Mouse (Mus musculus) liver, adult (tissue): ENCODE data around the gene Lyrm7.

Source experiments
- GATA4 ChIP-seq: IDR thresholded peaks from 2 replicates; pipeline ENCODE4 v1.6.1; 2014; ENCODE audit warnings: mild to moderate bottlenecking, low read length; ENCODE audit not compliant: insufficient replicate concordance

The Lyrm7 gene

GRCm38 (mm10) chr11:54860256-54861038 is at the start of gene Lyrm7:
TSS of gene Lyrm7 (minus strand) at chr11:54860916.
- TF ChIP-seq GATA4, result no peak

DNA sequence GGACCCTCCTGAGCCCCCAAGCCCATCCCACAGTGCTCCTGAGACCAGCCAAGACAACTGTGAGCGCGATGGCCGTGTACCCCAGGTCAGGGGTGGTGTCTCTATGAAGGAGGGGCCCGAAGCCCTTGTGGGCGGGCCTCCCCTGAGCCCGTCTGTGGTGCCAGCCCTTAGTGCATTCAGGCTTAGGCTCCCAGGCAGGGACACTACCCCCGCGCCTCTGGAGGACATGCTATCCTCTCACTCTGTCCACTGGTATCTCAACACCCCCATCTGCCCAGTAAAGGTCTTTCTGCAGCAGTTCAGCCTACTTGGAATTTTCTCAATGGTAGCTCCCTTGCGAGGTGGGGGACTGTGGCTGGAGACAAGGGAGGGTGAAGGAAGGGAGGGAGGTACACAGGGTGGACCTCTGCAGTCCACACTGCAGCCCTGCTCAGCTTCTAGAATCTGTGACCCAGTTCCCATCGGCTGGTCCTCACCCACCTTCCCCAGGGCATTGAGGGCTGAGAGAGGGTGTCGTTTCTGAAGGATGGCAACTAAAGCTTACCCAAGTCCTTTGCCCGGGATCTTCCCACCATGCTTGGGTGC is 49.5 kb upstream of the Lyrm7 start:
- TF ChIP-seq GATA4, result no peak

GRCm38 (mm10) chr11:54909273-54909672 is 48.6 kb upstream of the Lyrm7 start:
- TF ChIP-seq GATA4, result no peak

DNA sequence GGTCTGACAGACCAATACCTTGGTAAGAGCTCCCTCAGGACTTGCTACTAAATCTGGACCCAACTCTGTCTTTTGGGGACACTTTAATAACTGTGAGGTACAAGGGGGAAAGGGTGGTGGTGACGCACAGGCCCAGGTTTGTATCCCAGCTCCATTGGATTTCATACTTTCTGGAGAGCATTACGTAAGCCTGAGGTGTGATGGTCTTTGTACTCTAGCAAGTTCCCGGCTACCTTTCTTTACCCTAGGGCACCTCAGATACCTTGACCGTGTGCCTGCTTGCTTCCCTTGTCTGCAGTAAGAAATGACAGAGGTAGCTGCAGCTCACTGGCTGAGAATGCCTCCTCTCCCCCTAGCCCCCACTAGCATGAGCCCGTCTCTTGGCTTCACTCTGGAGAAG is 46.5 kb upstream of the Lyrm7 start:
- TF ChIP-seq GATA4, result no peak

GRCm38 (mm10) chr11:54906466-54906865 is 45.8 kb upstream of the Lyrm7 start:
- TF ChIP-seq GATA4, result no peak

- TF ChIP-seq GATA4, result no peak
These were observed 45.2 kb upstream of the Lyrm7 start for GRCm38 (mm10) chr11:54905931-54906330.

- no peak for TF ChIP-seq GATA4
These were observed 44.4 kb upstream of the Lyrm7 start for GRCm38 (mm10) chr11:54905086-54905485.

- TF ChIP-seq GATA4, result no peak
These were observed 43.4 kb upstream of the Lyrm7 start for GRCm38 (mm10) chr11:54903940-54904706.

DNA sequence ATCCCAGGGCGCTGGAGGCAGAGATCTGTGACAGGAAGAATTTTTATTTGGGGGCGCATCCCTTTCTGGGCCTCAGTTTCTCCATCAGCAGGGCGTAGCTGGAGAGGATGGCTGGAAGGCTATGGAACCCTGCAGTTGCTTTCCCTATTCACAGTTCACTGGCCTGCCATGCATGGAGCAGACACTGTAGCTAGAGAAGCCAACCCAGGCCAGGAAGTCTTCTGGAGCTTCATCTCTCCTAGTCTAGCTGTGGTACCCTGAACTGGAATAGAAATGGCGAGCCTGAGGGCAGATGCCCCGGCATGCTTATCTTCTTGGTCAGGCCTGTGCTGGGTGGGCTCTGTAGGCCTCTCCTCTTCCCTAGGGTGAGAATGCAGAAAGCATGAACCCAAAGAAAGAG is 42.6 kb upstream of the Lyrm7 start:
- TF ChIP-seq GATA4, result no peak

DNA sequence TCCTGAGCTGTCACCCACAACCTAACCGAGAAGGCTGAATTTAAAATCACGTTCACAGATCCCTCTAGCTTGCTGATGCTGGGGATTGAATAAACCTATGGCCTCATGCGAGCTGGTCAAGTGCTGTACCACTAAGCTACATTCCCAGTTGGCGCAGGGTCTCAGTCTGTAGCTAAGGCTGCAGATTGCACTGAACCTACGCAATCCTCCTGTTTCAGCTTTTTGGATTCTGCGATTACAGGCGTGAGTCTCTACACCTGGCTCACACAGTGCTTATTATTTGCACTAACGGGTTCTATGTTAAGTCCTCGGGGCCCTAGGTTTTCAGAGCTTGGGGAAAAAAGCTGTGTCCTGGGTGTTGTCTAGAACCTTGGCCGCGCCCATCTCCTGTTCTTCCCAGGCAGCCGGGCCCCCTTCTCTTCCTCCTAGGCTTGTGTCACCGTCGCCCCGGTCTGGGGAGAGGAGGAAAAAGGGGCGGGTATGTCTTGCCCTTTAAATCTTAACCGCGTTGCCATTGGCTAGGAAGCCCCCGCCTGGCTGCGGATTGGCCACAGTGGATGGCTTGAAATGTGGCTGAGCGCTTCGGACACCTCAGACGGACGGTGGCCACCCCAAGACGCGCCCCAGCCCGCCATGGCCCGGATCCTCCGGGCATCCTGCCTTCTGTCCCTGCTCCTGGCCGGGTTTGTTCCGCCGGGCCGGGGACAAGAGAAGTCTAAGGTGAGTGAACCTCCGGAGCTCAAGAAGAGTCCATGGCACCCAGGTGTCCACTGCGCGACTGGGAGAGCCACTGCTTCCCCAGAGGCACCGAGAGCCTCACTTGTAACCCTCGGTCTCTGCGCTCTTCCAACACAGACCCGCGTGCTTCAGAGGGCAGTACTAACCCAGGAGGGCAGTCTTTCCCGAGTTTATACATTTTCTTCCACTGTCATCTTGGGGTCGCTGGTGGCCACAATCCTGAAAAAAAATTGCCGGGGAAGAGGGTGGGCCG is 41.9 kb upstream of the Lyrm7 start, which contains the start of gene Gpx3:
Gene Gpx3, plus strand, starts transcription at position 121 of the 991 bp plus-strand sequence.
- TF ChIP-seq GATA4, result no peak

DNA sequence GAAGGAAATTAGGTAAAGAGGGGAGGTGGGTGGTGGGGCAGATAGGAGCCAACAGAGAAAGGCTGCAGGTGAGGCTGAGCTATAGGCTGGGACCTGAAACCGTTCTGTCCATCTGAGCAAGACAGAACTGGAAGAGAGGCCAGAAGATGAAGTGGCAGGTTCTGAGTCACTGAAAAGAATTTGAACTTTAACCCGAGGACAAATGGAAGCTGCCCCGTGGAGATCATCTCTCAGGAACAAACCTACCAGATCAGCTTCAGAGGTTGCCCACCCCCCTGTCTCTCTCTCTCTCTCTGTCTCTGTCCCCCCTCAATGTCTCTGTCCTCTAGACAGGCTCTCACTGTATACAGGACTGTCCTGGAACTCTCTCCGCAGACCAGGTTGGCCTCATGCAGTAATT is 38.9 kb upstream of the Lyrm7 start:
- no peak for TF ChIP-seq GATA4

DNA sequence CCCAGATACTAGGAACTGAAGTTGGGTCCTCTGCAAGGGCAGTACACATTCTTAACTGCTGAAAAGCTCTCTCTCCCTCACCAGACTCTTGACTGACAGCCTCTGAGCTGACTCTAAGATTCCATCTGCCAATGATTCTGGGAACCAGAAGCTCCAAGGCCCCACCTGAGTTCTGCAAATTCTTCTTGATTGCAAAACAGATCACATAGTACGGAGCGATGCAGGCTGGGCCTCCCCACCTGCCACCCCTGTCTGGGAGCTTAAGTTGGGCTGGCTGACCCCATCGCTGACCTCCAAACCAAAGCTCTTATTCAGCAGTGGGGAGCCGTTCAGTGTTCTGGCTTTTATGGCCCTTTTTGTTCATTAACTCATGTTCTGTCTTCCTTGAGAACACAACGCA is 36.8 kb upstream of the Lyrm7 start:
- no peak for TF ChIP-seq GATA4

- TF ChIP-seq GATA4, result no peak
These were observed 33.9 kb upstream of the Lyrm7 start for GRCm38 (mm10) chr11:54894589-54894988.

- no peak for TF ChIP-seq GATA4
These were observed 31.4 kb upstream of the Lyrm7 start for GRCm38 (mm10) chr11:54892091-54892490.

DNA sequence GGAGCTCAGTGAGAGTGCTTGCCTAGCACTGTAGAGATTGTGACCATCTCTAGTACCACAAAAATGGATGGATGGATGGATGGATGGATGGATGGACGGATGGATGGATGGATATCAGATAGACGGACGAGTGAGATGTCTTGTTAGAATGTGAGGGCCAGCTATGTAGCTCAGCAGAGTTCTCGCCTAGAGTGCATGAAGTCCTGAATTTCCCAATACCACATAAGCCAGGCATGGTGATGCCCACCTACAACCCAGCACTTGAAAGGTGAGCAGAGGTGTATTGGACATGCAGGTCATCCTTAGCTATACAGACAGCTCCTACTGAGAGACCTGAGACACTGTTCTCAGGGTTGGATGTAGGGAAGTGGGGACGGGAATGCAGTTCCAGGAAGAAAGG is 30.6 kb upstream of the Lyrm7 start:
- no peak for TF ChIP-seq GATA4
